Mouse (Mus musculus) liver, postnatal 0 days (tissue): Measurements from ENCODE around the gene Dpep2nb.

ENCODE experiments used
- CTCF ChIP-seq: sonication (generic); IDR thresholded peaks from 2 replicates; pipeline ENCODE4 v1.5.1; 2016; ENCODE audit warnings: antibody characterized with exemption, low read depth
- EP300 ChIP-seq: IDR thresholded peaks from 2 replicates; pipeline ENCODE4 v1.6.1; 2016; ENCODE audit warnings: antibody characterized with exemption, low read depth, mild to moderate bottlenecking

DNA sequence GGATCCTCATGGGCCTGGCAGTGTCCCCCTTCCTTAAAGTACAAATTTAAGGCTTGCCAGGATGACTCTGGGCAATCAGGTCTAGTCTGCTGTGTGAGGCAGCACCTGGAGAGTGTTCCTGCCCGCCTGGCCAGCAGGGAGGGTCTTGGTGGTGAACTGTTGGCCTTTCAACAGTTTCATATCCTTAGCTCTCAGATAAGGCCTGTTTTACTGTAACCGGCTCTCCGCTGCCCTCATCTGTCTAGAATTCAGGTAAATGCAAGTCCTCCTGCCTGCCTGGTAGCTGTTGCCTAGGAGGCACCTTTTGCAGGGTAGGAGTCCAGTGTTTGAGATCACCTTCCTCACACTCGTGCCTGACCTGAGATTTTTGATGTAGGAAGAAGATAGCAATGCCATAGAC is 34.4 kb upstream of the Dpep2nb start:
- TF ChIP-seq CTCF (no peak), EP300 (no peak)
